Mouse (Mus musculus) cerebellum, adult 2 months (tissue): ENCODE data around the gene Xylb.

Experiments
- CTCF ChIP-seq: fragments of 200-500 bp; IDR thresholded peaks from 2 replicates; pipeline ENCODE4 v1.5.1; 2011; ENCODE audit warnings: low read depth, mild to moderate bottlenecking, control low read depth, low read length, moderate library complexity, borderline replicate concordance; ENCODE audit not compliant: insufficient read depth
- POLR2A ChIP-seq: fragments of 200-500 bp; IDR thresholded peaks from 2 replicates; pipeline ENCODE4 v1.6.1; 2011; ENCODE audit warnings: low read length, control low read depth, borderline replicate concordance; ENCODE audit not compliant: insufficient read depth

DNA sequence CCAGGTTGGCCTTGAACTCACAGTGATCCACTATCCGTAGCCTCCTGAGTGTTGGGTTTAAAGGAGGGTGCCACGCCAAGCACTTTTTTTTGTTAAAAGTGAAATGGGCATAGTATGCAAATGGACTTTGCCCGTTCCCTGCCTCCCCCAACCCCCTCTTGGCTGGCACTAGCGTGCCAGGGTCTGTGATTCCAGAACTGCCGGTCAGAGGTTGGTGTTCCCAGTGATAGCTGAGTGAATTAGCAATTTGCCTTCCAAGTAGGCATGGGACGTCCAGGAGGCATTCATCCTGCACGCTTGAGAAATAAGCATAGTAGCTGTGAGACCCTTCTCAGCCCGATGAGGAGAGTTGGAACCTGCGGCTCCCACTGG is 863 bp downstream of the Xylb start:
- TF ChIP-seq CTCF: no peak
- no peak for TF ChIP-seq POLR2A
